Mouse (Mus musculus) ovary, postnatal 14 days (tissue): ENCODE results near the gene Sowahd.
"Not testable (repeated sequence)": the region's sequence is repeated elsewhere in the genome, so short reads cannot be mapped to it uniquely, and the experiment has no call there.

Experiments
- DNase-seq: peaks from one replicate; pipeline ENCODE4 v3.0.0; 2022; ENCODE audit warnings: low spot score

Gene Sowahd

DNA sequence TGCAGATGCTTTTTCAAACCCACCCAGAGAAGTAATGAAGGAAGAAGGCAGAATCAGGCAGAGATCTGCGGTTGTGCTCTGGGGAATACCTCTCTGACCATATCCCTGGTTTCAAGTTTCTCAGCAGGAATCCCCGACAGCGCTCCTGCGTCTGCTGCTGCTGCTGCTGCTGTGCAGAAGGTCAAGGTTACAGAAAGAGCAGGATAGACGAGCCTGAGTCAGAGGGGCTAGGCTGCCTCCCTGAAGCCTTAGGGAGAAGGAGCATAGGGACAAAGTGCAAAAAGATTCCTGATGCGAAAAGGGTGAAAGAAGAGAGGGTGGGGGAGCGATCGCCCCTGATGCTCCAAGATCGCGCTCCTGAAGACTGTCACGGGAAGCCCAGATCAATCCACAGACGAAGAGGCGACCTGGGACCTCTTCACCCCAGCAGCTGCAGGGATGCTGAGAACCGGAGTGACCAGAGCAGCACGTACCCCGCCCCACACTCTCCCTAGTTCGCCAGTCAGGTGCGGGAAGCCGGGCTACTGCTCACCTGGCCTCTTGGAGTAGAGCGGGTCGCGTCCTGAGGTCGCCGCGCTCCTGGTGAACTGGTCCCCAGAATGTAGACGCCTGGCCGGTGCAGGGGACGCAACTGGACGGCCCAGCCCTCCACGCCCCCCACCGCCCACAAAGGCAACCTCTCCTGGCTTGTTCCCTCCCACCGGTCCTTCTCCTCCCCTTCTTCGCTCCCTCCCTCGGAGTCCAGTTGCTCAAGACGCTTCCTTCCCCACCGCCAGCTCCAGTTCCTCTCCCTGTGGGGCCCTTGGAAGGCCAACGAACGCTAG, at the start of gene Sowahd:
TSS of gene Sowahd (plus strand) at position 780 of the 824 bp plus-strand sequence.
- no peak for DNase-seq

DNA sequence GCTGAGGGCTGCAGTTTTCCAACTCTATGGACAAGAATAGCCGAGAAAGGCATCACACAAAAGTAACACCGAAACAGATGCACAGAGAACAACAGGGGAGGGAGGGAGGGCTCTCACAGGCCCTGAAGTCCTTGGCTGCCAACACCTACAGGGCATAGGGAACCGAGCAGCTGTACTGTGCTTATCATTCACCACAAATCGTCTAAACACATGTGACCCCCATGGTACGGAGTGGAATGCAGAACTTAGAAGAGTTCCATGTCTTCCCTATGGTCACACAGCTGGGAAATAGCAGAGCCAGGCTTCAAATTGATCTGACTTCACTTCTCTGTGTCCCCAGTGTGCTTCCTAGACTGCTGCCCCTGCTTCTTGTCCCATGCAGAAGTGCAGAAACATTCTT, 34.8 kb upstream of the Sowahd start:
- no peak for DNase-seq

DNA sequence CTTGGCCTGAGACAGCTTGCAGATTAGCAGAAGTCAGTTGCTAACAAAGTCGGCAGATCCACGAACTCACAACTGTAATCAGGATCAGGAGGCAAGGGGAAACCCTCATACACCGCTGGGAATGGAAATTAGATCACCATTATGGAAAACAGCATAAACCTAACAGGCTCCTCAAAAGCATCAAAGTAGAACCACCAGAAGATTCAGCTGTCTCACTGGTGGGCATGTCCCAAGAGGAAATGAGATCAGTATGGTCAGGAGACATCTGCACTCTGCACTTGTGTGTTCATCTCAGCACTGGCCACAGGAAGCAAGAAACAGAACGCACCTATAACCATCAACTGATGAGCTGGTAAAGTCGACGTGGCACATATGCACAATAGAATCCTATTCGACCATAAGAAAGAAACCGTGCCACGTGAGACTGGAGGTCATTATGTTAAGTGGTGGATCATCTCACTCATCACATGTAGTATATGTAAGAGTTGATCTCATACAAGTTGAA, 30.4 kb upstream of the Sowahd start:
- no peak for DNase-seq

DNA sequence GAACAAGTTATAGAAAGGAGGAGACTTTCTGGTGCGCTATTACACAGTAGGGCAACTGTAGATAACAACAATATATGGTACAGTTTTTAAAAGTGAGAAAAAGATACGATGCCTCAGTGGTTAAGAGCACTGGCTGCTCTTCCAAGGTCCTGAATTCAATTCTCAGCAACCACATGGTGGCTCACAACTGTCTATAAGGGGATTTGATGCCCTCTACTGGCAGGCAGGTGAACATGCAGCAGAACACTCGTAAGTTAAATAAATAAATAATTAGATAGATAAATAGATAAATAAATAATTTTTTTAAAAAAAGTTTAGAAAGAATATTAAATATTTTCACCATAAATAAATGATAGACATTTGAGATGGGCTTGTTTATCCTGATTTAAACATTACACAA, 29.6 kb upstream of the Sowahd start:
- no peak for DNase-seq

DNA sequence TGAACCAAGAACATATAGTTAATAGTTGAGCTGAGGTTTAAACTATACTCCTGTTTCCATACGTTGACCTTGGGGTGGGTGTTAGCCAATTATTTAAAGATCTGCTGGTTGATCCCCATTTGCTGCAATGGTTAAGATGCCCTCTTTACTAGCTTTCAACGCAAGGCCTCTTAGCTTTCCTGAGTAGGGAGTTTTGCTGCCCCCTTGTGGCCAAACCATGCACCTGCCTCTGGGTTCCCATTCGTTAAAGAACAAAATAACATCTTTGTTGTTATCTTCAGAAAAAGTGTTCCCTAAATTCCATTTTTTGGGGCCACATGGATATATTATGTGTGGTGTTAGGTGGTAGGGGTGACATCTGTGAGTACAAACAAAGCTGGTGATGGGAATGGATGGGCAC, 26.0 kb upstream of the Sowahd start:
- peak; percentile 36 for DNase-seq

DNA sequence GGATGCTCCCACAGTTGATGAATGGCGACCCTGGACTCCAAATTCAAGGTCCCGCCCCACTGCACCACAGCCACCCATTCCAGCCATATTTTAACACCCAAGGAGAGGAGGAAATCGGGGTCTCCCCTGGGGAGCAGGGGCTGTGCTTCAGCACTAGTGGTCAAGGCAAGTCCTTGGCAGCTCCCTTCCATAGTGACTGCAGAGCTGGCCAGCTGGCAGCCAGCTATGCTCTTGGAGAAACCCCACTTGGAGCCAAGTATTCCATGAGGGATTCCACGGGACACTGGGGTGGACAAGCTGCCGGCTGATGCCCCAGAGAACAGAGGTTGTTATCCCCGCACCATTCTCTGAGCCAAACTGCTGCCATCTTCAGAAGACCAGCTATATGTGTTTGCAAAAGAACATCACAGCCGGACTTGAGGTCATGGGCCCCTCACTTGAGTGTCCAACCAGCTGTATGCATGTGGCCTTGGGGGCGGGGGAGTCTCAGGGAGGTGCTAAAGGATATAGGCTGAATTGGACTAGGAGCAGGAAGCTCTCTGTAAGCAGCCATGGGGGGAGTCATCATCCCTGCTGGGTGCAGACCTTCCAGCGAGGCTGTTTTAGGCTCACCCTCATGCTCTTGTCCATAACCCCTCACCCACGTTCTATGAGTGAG, 24.9 kb upstream of the Sowahd start:
- DNase-seq: no peak

DNA sequence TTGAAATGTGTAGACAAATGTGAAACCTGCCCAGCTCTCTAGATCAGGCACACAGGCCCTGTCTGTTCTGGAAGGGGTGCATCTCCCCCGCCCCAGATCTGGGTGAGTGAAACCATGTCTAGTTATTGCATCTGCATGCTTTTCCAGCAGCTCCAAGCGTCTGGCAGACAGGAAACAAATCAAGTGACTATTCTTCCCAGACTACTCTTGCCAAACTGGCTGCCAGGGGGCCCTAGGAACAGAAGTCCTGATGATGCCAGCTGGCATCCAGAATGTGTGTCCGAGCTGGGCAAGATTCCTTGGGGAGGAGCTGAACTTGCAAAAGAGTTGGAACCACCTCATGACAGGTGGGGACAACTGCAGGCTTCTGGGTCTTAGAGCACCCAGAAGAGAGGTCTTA, 20.3 kb upstream of the Sowahd start:
- DNase-seq: no peak

DNA sequence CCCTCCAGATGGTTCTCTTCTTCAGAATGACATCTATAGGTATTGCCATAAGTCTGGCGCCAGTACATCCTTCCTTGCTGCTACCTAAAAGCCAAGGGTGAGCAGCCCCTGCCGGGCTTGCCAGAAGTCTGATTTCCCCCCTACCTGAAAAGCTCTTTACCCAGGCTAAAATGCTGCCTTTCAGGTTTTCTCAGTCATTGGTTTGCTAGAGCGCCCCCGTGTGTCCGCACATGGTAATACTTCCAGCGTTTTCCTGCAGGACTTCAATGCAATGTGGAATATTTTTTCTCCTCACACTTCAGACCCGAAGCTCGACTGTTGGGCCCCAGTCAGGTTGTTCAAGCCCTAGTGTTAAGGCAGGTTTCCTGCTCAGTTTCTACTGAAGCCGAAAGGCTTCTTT, 5.9 kb upstream of the Sowahd start:
- peak; percentile 33 for DNase-seq

DNA sequence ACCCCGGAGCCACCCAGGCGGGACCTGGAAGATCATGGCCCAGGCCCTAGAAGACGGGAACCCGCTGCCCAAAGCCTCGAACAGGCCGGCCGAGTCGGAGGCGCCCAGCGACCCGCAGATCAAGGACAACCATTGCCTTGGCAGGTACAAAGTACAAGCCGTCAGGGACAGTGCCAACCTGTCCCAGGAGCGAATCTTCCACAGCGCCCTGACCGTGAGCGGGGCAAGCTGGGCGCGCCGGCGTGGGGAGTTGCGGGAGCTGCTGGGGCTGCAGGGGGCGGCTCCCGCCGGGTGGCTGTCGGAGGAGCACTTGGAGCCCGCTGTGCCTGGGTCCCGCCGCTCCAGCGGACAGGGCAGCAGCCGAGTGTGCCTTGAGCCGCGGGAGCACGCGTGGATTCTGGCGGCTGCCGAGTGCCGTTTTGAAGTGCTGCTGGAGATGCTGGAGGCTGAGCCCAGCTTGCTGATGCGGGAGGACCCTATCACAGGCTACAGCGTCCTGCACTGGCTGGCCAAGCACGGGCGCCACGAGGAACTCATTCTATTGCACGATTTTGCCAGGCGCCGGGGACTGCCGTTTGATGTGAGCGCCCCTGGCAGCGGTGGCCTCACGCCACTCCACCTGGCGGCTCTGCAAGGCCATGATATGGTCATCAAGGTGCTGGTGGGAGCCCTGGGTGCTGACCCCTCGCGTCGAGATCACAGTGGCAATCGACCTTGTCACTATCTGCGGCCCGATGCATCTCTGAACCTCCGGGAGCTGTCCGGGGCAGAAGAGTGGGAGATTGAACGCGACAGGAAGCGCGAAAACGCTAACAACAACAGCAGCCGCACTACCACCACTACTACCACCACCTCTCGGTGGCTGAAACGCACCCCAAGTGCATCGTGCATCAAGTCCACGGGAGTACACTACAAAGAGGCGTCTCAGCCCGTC, 512 bp downstream of the Sowahd start:
- DNase-seq: no peak

DNA sequence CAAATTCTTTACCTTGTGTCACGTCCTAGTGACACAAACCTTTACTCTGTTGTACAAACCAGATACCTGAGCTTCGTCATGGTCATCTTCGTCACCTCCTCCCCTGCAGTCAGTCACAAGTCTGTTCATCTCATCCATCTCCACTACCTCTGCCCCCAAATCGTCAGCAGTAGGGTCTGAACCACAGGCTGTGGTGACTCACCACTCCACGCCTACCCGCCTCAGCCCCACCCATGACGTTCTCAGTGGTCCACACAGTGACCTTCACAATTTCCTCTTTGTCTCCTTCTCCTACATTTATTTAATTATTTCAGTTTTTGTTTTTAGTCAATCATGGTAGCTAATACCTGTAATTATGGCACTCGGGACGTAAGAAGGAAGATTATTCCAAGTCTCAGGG, 15.3 kb downstream of the Sowahd start:
- no peak for DNase-seq

DNA sequence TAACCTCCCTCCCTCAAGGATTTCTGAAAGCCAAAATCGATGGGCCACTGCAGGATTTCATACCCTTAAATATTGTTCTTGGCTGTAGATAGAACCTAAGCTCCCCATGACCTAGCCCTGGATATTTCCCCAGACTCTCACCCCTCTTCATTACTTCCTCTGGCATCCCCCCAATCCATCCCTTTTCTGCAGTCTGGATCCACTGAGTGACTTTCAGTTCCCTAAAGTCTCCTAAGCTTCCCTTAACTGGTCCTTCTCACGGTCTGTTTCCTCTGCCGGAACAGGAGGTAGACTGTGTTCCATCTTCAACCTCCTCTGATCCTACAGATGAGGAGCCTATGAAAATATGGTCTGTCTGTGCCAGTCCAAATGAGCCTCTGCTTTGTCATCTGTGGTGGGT, 18.7 kb downstream of the Sowahd start:
- DNase-seq: no peak

DNA sequence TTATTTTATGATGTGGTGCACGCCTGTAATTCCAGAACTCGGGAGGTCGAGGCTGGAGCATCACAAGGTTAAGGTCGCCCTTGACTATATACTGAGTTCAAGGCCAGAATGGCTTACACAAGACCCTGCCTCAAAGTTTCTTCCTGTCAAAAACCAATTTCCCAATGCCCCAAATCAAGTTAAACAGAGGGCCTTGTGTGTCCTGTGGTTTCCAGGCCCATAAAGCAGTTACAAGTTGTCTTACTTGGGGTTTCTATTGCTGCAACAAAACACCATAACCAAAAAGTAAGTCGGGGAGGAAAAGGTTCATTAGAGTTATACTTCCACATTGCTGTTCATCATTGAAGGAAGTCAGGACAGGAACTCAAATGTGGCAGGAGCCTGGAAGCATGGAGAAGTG, 20.1 kb downstream of the Sowahd start:
- no peak for DNase-seq

DNA sequence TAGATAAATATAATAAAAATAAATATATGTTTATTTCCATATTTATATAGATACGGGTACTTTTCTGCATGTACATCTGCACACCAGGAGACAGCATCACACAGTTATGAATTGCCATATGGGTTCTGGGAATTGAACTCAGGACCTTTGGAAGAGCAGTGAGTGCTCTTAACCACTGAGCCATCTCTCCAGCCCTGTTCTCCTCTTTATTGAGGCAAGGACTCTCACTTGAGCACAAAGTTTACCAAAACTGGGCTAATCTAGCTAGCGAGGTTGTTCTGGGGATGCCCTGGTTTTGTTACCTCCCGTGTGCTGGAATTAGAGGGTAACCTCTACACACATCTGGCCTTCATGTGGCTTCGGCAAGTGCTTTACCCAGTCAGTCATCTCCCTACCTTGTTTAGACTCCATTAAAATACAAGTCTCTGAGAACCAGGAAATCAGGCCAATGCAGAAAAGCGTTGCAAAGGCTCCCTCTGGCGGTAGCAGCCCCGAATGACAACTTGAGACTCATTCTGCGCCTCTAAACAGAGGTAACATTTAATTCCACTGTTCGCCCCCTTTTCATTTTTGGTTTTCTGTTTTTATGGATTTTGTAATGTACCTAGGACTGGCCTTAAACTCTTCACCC, 25.7 kb downstream of the Sowahd start:
- peak; percentile 49 for DNase-seq

DNA sequence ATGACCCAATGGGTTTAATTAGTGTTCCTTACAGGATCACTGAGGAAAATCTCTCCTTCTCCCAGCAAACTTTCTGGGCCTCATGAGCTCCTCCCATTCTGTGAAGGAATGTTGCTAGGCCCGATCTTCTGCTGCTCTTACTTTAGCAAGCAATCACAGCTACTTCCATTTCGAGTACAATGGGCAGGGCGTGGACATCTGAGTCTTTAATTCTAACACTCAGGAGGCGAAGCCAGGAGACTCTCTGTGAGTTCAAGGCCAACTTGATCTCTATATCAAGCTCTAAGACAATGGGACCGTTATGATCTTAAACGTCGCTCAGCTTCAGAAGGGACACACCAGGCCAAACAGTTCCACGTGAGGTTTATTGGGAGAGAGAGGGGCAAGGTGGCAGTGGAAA, 28.0 kb downstream of the Sowahd start:
- DNase-seq: no peak

DNA sequence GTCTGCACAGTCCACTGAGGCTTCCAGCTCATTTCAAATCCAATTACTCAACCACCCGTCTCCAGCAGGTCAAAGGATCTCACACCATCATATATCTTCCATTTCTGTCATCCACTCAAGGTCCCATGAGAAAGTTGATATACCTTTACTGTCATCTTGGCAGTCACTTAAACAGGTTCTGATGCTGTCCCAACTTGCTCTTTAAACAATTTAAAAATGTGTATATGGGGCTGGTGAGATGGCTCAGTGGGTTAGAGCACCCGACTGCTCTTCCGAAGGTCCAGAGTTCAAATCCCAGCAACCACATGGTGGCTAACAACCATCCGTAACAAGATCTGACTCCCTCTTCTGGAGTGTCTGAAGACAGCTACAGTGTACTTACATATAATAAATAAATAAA, 31.7 kb downstream of the Sowahd start:
- DNase-seq: not testable (repeated sequence)

DNA sequence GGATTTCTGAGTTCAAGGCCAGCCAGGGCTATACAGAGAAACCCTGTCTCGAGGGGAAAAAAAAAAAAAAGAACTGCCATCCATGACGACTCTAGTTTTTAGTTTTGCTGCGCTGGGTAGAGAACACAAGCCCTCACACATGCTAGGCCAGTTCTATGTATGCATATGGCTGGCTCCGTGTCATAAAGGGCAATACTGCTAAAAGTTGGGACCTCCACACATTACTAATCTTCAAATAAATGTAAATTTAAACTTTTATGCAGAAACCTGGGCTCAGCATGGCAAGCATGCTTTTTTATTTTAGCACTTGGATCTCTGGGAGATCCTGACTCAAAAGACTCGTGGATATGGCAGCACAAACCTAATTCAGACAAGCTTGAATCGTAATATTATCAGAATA, 32.5 kb downstream of the Sowahd start:
- no peak for DNase-seq

DNA sequence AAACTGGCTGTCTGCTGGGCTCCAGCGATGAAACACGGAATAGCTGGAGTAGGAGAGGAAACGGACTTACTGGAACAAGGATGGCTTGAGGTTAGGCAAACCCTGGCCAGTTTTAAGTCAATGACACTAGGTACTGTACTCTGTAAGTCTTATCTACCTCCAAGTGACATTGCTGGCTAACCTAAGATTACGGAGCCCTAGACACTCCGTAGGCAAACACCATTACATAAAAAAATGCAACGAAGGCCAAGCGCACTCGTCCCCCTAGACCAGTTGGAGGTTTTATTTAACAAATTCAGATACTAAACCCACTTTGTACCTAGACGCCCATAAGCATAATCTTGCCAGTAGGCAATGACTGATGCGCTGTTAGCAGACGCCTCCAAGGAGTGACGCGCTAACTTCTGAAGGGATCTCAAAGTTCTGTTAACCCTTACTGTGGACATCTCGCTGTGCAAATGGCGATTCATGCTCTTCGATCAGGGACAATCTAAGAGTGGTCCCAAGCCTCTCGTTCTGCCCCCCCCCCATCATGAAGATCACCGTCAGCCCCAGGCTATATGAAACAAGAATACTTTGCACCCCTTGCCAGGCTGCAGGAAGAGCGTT, 35.8 kb downstream of the Sowahd start:
- DNase-seq: no peak

DNA sequence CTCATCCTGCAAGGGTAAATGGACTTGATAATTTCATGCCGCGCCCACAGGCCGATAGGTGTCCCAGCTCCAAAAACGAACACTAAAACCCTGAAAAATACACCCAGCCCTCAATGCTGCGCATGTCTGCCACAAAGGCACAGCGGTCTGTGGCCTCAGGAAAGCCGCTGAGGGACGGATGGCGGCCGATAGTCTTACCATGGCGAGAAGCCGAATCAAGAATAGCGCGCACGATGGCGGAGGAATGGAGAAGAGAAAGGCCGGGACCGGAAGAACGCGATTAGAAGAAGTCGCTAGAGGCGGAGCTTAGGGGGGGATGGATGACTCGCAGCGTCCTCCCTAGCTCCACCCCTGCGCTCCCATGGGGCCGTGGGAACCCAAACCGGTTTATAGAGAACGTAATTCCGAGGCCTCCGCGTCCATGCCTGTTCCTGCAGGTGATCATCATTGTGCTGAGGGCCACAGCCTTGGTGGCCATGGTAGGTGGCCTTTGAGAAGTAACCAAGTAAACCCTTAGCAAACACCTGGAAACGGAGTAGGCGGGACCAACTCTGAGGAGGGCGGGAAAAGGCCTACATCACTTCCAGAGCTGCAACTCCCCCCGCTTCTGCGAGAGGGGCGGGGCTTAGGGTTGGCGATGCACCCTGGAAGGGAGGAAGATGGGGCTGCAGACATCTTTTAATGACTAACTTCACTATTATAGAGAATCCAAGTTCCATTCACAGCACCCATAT, 36.4 kb downstream of the Sowahd start, which contains the start of gene Rpl39:
TSS of gene Rpl39 (minus strand) at position 476 of the 734 bp plus-strand sequence.
- DNase-seq: peak; percentile 65

DNA sequence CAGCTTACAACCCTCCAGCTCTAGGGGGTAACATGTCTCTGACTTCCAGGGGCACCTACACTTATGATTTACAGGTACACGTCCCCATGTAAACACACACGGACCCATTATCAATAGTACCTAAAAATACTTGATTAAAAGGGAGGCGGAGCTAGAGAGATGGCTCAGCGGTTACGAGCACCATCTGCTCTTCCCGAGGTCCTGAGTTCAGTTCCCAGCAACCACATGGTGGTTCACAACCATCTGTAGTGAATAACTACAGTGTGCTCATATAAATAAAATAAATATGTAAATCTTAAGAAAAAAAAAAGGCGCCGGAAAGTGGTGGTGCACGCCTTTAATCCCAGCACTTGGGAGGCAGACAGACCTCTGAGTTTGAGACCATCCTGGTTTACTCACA, 37.0 kb downstream of the Sowahd start:
- no peak for DNase-seq

DNA sequence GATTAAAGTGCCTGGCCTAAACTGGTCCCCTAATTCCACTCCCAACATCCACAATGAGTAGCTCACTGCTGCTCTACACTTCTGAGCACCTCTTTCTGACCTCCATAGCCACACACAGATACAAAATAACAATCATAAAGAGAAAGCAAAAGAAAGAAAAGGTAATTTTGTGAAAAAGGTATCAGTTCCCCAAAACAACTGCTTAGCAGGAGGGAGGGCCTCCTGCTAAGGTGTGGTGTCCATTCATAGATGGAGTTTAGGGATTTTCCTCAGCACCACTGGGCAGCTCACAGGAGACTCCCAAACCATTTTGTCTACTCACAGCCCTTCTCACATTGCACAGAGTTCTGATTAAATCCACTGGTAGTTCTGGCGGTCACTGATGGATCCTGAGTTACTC, 40.1 kb downstream of the Sowahd start:
- no peak for DNase-seq

DNA sequence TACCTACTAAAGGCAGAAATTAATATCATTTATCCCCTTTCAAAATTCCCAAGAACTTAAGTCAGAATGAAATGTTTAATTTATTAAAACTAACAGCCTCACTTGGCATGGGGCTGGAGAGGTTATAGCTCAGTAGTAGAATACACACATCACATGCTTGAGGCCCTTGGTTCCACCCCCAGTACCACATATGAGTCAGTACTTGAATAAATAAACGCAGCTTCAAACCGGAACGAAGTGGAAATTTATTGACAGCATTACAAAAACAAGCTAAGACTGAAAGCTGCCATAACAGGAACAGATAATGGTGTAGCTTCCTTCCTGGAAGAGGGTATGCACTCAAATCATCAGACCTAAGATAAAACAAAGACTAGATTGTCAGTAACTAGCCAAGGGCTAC, 42.8 kb downstream of the Sowahd start:
- no peak for DNase-seq
